Mouse (Mus musculus) forebrain, embryonic 14.5 days (tissue): ENCODE results near the gene E2f4. TPM values are rescaled to one million over a fixed set of nuclear protein-coding genes. Genes with fewer than 3 reads are reported as not detected.

ENCODE experiments used
- ATAC-seq: fragments of 200-750 bp; cut with Nextera tagmentation; 2 replicates; pipeline ENCODE4 v1.8.0; 2017; ENCODE audit warnings: mild to moderate bottlenecking, moderate library complexity
- DNase-seq: peaks from one replicate; pipeline ENCODE4 v3.0.0-alpha.2; 2015; ENCODE audit warnings: low spot score
- H3K27ac ChIP-seq: fragments of 300-500 bp; sonication (generic); 2 replicates; pipeline ENCODE4 v1.5.1; 2014; ENCODE audit warnings: low read depth, mild to moderate bottlenecking, control low read depth, low read length, moderate library complexity
- H3K27me3 ChIP-seq: fragments of 300-500 bp; sonication (generic); replicated peaks from 2 replicates; pipeline ENCODE4 v1.6.1; 2014; ENCODE audit warnings: low read length, control low read depth, mixed read lengths; ENCODE audit not compliant: control insufficient read depth, insufficient read depth
- H3K36me3 ChIP-seq: fragments of 300-500 bp; sonication (generic); 2 replicates; pipeline ENCODE4 v1.6.1; 2014; ENCODE audit warnings: low read length, control low read depth; ENCODE audit not compliant: control insufficient read depth, insufficient read depth
- H3K4me1 ChIP-seq: fragments of 300-500 bp; sonication (generic); 2 replicates; pipeline ENCODE4 v1.6.1; 2014; ENCODE audit warnings: antibody characterized with exemption, low read length, control low read depth; ENCODE audit not compliant: control insufficient read depth, insufficient read depth
- H3K4me2 ChIP-seq: fragments of 300-500 bp; sonication (generic); 2 replicates; pipeline ENCODE4 v1.6.1; 2014; ENCODE audit warnings: mild to moderate bottlenecking, control low read depth, low read length
- H3K4me3 ChIP-seq: fragments of 300-500 bp; sonication (generic); 2 replicates; pipeline ENCODE4 v1.5.1; 2014; ENCODE audit warnings: low read depth, low read length, control low read depth
- H3K9ac ChIP-seq: fragments of 300-500 bp; sonication (generic); 2 replicates; pipeline ENCODE4 v1.6.1; 2014; ENCODE audit warnings: mild to moderate bottlenecking, low read length, control low read depth, moderate library complexity
- H3K9me3 ChIP-seq: fragments of 300-500 bp; sonication (generic); replicated peaks from 2 replicates; pipeline ENCODE4 v1.6.1; 2016; ENCODE audit warnings: low read length, control low read depth, mixed read lengths; ENCODE audit not compliant: control insufficient read depth
- WGBS: fragments of 180-500 bp; shearing (Covaris S2); extraction: QIAGEN DNeasy Blood & Tissue Kit; methylation state at CpG from one replicate; pipeline ENCODE4 v1.1.7; 2014; 5-methylcytosine and 5-hydroxymethylcytosine counted together
- polyA plus RNA-seq: library from polyadenylated mRNA; unstranded; fragments of >200 nt; fragmentation: Nextera tagmentation; extraction: Ambion mirVana; gene quantifications from 2 replicates; pipeline ENCODE4 v1.2.1, GENCODE M21; 2014

E2f4 gene
- 50.8 and 51.9 TPM in 2 replicates for polyA plus RNA-seq

- Histone ChIP-seq H3K9me3 (no peaks in the 10 kb centered on the region), H3K4me2 (peak within 1 kb of the TSS; percentile 92), H3K27me3 (no peaks in the 10 kb centered on the region), H3K9ac (peak within 1 kb of the TSS; percentile 91), H3K4me3 (peak within 1 kb of the TSS; percentile 97), H3K36me3 (peaks cover 41% of the 10 kb centered on the region), H3K27ac (peak within 1 kb of the TSS; percentile 36; the same call in 1 of the 2 replicates), H3K4me1 (peaks cover 15% of the 10 kb centered on the region)
- peak; percentile 95 for ATAC-seq
- under 1% methylated on average over 58 of the region's 58 CpGs for WGBS
- peak; percentile 96 for DNase-seq
Observed at GRCm38 (mm10) chr8:105297511-105298192, at the start of gene E2f4. TSS of gene E2f4 (plus strand) at chr8:105297663.

GRCm38 (mm10) chr8:105251954-105252353 lies 45.5 kb upstream of the E2f4 start:
- WGBS = 93% methylated on average over 6 of the region's 6 CpGs
- Histone ChIP-seq H3K4me2 (no peak overlapping the region), H3K9ac (no peak overlapping the region), H3K4me1 (peaks cover 5% of the 10 kb centered on the region; the same call in 1 of the 2 replicates), H3K27ac (no peak overlapping the region), H3K9me3 (no peaks in the 10 kb centered on the region), H3K27me3 (peaks cover 3% of the 10 kb centered on the region), H3K36me3 (peaks cover 55% of the 10 kb centered on the region), H3K4me3 (no peak overlapping the region)
- DNase-seq (no peak), ATAC-seq (no peak)

GRCm38 (mm10) chr8:105252680-105253537 lies 44.6 kb upstream of the E2f4 start:
- Histone ChIP-seq H3K4me2 (no peak overlapping the region), H3K9ac (no peak overlapping the region), H3K27me3 (peaks cover 11% of the 10 kb centered on the region), H3K9me3 (no peaks in the 10 kb centered on the region), H3K36me3 (peaks cover 45% of the 10 kb centered on the region), H3K4me3 (no peak overlapping the region), H3K27ac (no peak overlapping the region), H3K4me1 (peaks cover 5% of the 10 kb centered on the region; the same call in 1 of the 2 replicates)
- ATAC-seq (no peak), DNase-seq (no peak)
- 90% methylated on average over 10 of the region's 10 CpGs for WGBS

- 35% methylated on average over 20 of the region's 20 CpGs for WGBS
- no peaks in the 10 kb centered on the region for H3K9me3 ChIP-seq
- peak overlapping the region; percentile 99 for H3K4me2 ChIP-seq
- H3K36me3 ChIP-seq = peaks cover 36% of the 10 kb centered on the region
- no peak overlapping the region for H3K27ac ChIP-seq
- H3K4me3 ChIP-seq = peak overlapping the region; percentile 52
- peaks cover 19% of the 10 kb centered on the region for H3K27me3 ChIP-seq
- peak overlapping the region; percentile 66; the same call in 1 of the 2 replicates for H3K9ac ChIP-seq
- peak; percentile 51 for ATAC-seq
- H3K4me1 ChIP-seq = peaks cover 5% of the 10 kb centered on the region; the same call in 1 of the 2 replicates
- DNase-seq = no peak
Observed at GRCm38 (mm10) chr8:105253766-105254151, 43.7 kb upstream of the E2f4 start.

- H3K27ac ChIP-seq = no peak overlapping the region
- DNase-seq (peak; percentile 91), ATAC-seq (peak; percentile 86)
- H3K27me3 ChIP-seq = peaks cover 25% of the 10 kb centered on the region
- WGBS = under 1% methylated on average over 73 of the region's 74 CpGs
- peak overlapping the region; percentile 52 for H3K4me3 ChIP-seq
- no peaks in the 10 kb centered on the region for H3K9me3 ChIP-seq
- peaks cover 8% of the 10 kb centered on the region; the same call in 1 of the 2 replicates for H3K4me1 ChIP-seq
- H3K9ac ChIP-seq = peak overlapping the region; percentile 66
- H3K4me2 ChIP-seq = peak overlapping the region; percentile 99
- peaks cover 30% of the 10 kb centered on the region for H3K36me3 ChIP-seq
Observed at GRCm38 (mm10) chr8:105254152-105254965, 43.1 kb upstream of the E2f4 start.

- H3K9ac ChIP-seq = peak within 1 kb of the TSS; percentile 66
- H3K9me3 ChIP-seq = no peaks in the 10 kb centered on the region
- WGBS = 4% methylated on average over 14 of the region's 14 CpGs
- no peak within 1 kb of the TSS for H3K27ac ChIP-seq
- no peak; the same call in 1 of the 2 replicates for ATAC-seq
- H3K27me3 ChIP-seq = peaks cover 31% of the 10 kb centered on the region
- peaks cover 24% of the 10 kb centered on the region for H3K36me3 ChIP-seq
- H3K4me2 ChIP-seq = peak within 1 kb of the TSS; percentile 99
- peaks cover 10% of the 10 kb centered on the region; the same call in 1 of the 2 replicates for H3K4me1 ChIP-seq
- no peak for DNase-seq
- H3K4me3 ChIP-seq = peak within 1 kb of the TSS; percentile 52
Observed at GRCm38 (mm10) chr8:105254966-105255350, 42.5 kb upstream of the E2f4 start, which contains the start of gene B3gnt9. TSS of gene B3gnt9 (minus strand) at chr8:105255153.

- H3K27ac ChIP-seq = no peak overlapping the region
- no peak overlapping the region for H3K4me3 ChIP-seq
- H3K9me3 ChIP-seq = no peaks in the 10 kb centered on the region
- no peak for DNase-seq
- H3K4me1 ChIP-seq = peaks cover 10% of the 10 kb centered on the region; the same call in 1 of the 2 replicates
- no peak overlapping the region for H3K4me2 ChIP-seq
- H3K27me3 ChIP-seq = peaks cover 48% of the 10 kb centered on the region
- no peak overlapping the region for H3K9ac ChIP-seq
- no peaks in the 10 kb centered on the region for H3K36me3 ChIP-seq
- ATAC-seq = no peak
- 68% methylated on average over 7 of the region's 7 CpGs for WGBS
Observed at GRCm38 (mm10) chr8:105257318-105258114, 39.9 kb upstream of the E2f4 start.
